Mouse (Mus musculus) forebrain, embryonic 15.5 days (tissue): ENCODE results near the gene Glmp. TPM values are rescaled to one million over a fixed set of nuclear protein-coding genes. Genes with fewer than 3 reads are reported as not detected.

ENCODE experiments used
- ATAC-seq: fragments of 200-750 bp; cut with Nextera tagmentation; replicated peaks from 2 replicates; pipeline ENCODE4 v1.8.0; 2017; ENCODE audit warnings: mild to moderate bottlenecking, moderate TSS enrichment, moderate library complexity
- H3K27ac ChIP-seq: fragments of 300-500 bp; sonication (generic); replicated peaks from 2 replicates; pipeline ENCODE4 v1.5.1; 2015; ENCODE audit warnings: mild to moderate bottlenecking, inconsistent platforms
- H3K27me3 ChIP-seq: fragments of 300-500 bp; sonication (generic); 2 replicates; pipeline ENCODE4 v1.6.1; 2015; ENCODE audit warnings: inconsistent platforms
- H3K36me3 ChIP-seq: fragments of 300-500 bp; sonication (generic); 2 replicates; pipeline ENCODE4 v1.6.1; 2015; ENCODE audit warnings: mild to moderate bottlenecking, inconsistent platforms
- H3K4me1 ChIP-seq: fragments of 300-500 bp; sonication (generic); 2 replicates; pipeline ENCODE4 v1.6.1; 2015; ENCODE audit warnings: inconsistent platforms
- H3K4me2 ChIP-seq: fragments of 300-500 bp; sonication (generic); replicated peaks from 2 replicates; pipeline ENCODE4 v1.6.1; 2015; ENCODE audit warnings: mild to moderate bottlenecking, inconsistent platforms
- H3K4me3 ChIP-seq: fragments of 300-500 bp; sonication (generic); 2 replicates; pipeline ENCODE4 v1.5.1; 2015; ENCODE audit warnings: mild to moderate bottlenecking, inconsistent platforms
- H3K9ac ChIP-seq: fragments of 300-500 bp; sonication (generic); replicated peaks from 2 replicates; pipeline ENCODE4 v1.6.1; 2015; ENCODE audit warnings: mild to moderate bottlenecking, inconsistent platforms
- H3K9me3 ChIP-seq: fragments of 300-500 bp; sonication (generic); 2 replicates; pipeline ENCODE4 v1.6.1; 2016; ENCODE audit warnings: inconsistent platforms
- WGBS: fragments of 180-500 bp; shearing (Covaris S2); methylation state at CpG from one replicate; pipeline ENCODE4 v1.1.7; 2015; ENCODE audit warnings: mixed read lengths; 5-methylcytosine and 5-hydroxymethylcytosine counted together
- polyA plus RNA-seq: library from polyadenylated mRNA; unstranded; fragments of >200 nt; fragmentation: Nextera tagmentation; extraction: Ambion mirVana; gene quantifications from 2 replicates; pipeline ENCODE4 v1.2.1, GENCODE M21; 2015

Glmp gene
- polyA plus RNA-seq, 1 experiment from 2014 or later = 105 TPM

DNA sequence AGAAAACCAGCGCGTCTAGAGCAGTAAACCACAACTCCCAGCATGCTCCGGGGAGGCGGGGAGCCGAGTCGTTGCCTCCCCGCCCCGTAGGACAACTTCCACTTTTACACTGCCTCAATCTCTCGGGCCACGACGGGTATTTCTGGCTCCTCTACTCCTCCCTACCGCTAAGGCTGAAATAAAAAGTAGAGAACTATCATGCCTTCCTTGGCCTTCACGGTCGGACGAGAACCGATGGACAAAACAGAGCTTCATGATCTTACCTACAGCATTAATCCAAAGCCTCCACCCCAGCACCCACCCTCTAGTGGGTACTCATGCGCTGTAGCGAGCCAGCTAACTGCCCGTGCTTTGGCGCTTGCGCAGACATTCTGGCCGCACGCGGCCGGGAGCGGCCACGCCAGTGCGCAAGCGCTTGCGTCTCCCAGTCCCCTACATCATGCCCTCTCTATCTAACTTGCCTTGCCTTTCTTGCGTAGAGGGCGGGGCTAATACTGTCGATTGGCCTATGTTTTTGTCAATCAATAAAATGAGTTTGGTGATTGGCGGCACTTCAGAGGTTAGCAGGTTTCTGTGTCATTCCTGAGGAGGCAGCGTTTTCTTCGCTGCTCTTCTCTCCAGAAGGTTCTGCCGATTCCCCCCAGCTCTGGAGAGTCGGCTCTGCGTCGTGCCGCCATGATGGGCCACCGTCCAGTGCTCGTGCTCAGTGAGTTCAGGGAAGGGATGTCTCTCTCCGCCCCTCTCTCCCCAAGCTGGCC is 28.1 kb upstream of the Glmp start, which contains the start of the genes Tsacc and Cct3:
Gene Tsacc, minus strand, starts transcription at position 439 of the 758 bp plus-strand sequence.
Gene Cct3, plus strand, starts transcription at position 556 of the 758 bp plus-strand sequence.
- H3K4me3 ChIP-seq = peak within 1 kb of the TSS; percentile 89
- H3K27me3 ChIP-seq = no peaks in the 10 kb centered on the region
- peaks cover 26% of the 10 kb centered on the region for H3K36me3 ChIP-seq
- peak; percentile 99 for ATAC-seq
- H3K9me3 ChIP-seq = no peaks in the 10 kb centered on the region
- under 1% methylated on average over 44 of the region's 44 CpGs for WGBS
- peak within 1 kb of the TSS; percentile 64 for H3K4me2 ChIP-seq
- peak within 1 kb of the TSS; percentile 91 for H3K9ac ChIP-seq
- peak within 1 kb of the TSS; percentile 97 for H3K27ac ChIP-seq
- peaks cover 27% of the 10 kb centered on the region for H3K4me1 ChIP-seq

GRCm38 (mm10) chr3:88297321-88297851 is 27.4 kb upstream of the Glmp start:
- Histone ChIP-seq H3K4me3 (peak overlapping the region; percentile 89), H3K36me3 (peaks cover 32% of the 10 kb centered on the region), H3K4me1 (peaks cover 27% of the 10 kb centered on the region), H3K27ac (peak overlapping the region; percentile 97), H3K9ac (peak overlapping the region; percentile 91), H3K27me3 (no peaks in the 10 kb centered on the region), H3K4me2 (peak overlapping the region; percentile 64), H3K9me3 (no peaks in the 10 kb centered on the region)
- ATAC-seq = 0 out of 2 replicates have a peak, but pooled peaks have one; percentile 3
- WGBS = under 1% methylated on average over 30 of the region's 30 CpGs

- H3K36me3 ChIP-seq = peaks cover 48% of the 10 kb centered on the region
- no peak overlapping the region for H3K27ac ChIP-seq
- no peak overlapping the region for H3K9ac ChIP-seq
- ATAC-seq = no peak
- 93% methylated on average over 1 of the region's 1 CpGs for WGBS
- H3K9me3 ChIP-seq = no peaks in the 10 kb centered on the region
- peaks cover 27% of the 10 kb centered on the region for H3K4me1 ChIP-seq
- H3K27me3 ChIP-seq = no peaks in the 10 kb centered on the region
- no peak overlapping the region for H3K4me3 ChIP-seq
- no peak overlapping the region for H3K4me2 ChIP-seq
Measured at GRCm38 (mm10) chr3:88299172-88299571, 25.7 kb upstream of the Glmp start.

DNA sequence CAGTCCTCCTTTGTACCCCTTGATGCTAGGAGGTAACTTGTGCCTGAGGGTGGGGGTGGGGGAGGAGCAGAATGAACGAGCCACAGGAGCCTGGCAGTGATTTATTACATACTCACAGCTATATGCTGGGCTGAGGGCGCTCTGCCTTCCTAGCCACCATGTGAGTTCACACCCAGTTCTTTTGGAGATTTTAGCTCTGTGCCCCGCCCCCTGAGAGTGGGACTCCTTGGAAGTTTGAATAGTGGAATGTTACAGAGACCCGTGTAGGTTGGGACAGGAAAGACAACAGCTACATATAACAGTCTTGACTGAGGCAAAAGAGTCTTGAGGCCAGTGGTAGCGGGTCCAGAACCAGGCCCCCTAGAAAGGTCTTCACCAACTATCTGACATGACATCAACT is 4.1 kb downstream of the Glmp start:
- Histone ChIP-seq H3K4me3 (no peak overlapping the region), H3K4me1 (peaks cover 14% of the 10 kb centered on the region), H3K4me2 (no peak overlapping the region), H3K36me3 (peaks cover 6% of the 10 kb centered on the region; the same call in 1 of the 2 replicates), H3K9me3 (no peaks in the 10 kb centered on the region), H3K27ac (no peak overlapping the region), H3K27me3 (no peaks in the 10 kb centered on the region), H3K9ac (no peak overlapping the region)
- ATAC-seq = no peak
- 81% methylated on average over 5 of the region's 5 CpGs for WGBS

DNA sequence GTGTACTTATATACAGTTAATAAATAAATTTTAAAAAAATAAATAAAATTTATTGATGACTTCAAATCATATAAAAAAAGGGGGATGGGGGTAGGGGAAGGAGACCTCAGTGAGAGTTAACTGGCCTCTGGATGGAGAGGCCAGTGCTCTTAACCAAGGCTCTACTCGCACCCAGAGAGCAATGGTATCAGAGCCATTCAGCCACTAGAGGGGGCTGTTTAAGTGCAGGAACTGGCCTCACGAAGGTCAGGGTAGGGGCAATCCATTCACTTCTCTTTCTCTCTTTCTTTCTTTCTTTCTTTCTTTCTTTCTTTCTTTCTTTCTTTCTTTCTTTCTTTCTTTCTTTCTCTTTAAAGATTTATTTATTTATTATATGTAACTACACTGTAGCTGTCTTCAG is 6.5 kb downstream of the Glmp start:
- H3K4me2 ChIP-seq = no peak overlapping the region
- 16% methylated on average over 2 of the region's 2 CpGs for WGBS
- no peak overlapping the region for H3K27ac ChIP-seq
- ATAC-seq = no peak
- H3K9me3 ChIP-seq = no peaks in the 10 kb centered on the region
- no peaks in the 10 kb centered on the region for H3K27me3 ChIP-seq
- H3K9ac ChIP-seq = no peak overlapping the region
- H3K4me3 ChIP-seq = no peak overlapping the region
- H3K4me1 ChIP-seq = peaks cover 8% of the 10 kb centered on the region
- peaks cover 6% of the 10 kb centered on the region; the same call in 1 of the 2 replicates for H3K36me3 ChIP-seq

- H3K27me3 ChIP-seq = no peaks in the 10 kb centered on the region
- H3K9ac ChIP-seq = no peak overlapping the region
- H3K27ac ChIP-seq = no peak overlapping the region
- H3K36me3 ChIP-seq = no peaks in the 10 kb centered on the region
- H3K4me3 ChIP-seq = no peak overlapping the region
- WGBS = 63% methylated on average over 12 of the region's 12 CpGs
- no peak for ATAC-seq
- peaks cover 20% of the 10 kb centered on the region for H3K4me1 ChIP-seq
- H3K9me3 ChIP-seq = no peaks in the 10 kb centered on the region
- H3K4me2 ChIP-seq = no peak overlapping the region
Measured at GRCm38 (mm10) chr3:88334029-88334658, 9.3 kb downstream of the Glmp start.

- Histone ChIP-seq H3K4me3 (peak overlapping the region; percentile 71), H3K27ac (no peak overlapping the region), H3K27me3 (no peaks in the 10 kb centered on the region), H3K36me3 (no peaks in the 10 kb centered on the region), H3K4me1 (peaks cover 20% of the 10 kb centered on the region), H3K4me2 (peak overlapping the region; percentile 72), H3K9me3 (no peaks in the 10 kb centered on the region), H3K9ac (peak overlapping the region; percentile 66)
- ATAC-seq = no peak
- 38% methylated on average over 3 of the region's 3 CpGs for WGBS
Measured at GRCm38 (mm10) chr3:88334902-88335435, 10.1 kb downstream of the Glmp start.

GRCm38 (mm10) chr3:88335436-88336053 is 10.7 kb downstream of the Glmp start:
- H3K27ac ChIP-seq = peak overlapping the region; percentile 95
- H3K36me3 ChIP-seq = 0 out of 2 replicates have a peak, but pooled peaks cover under 1% of the 10 kb centered on the region
- ATAC-seq = peak; percentile 57
- no peaks in the 10 kb centered on the region for H3K9me3 ChIP-seq
- peak overlapping the region; percentile 66 for H3K9ac ChIP-seq
- H3K4me2 ChIP-seq = peak overlapping the region; percentile 72
- WGBS = under 1% methylated on average over 27 of the region's 27 CpGs
- peaks cover 20% of the 10 kb centered on the region for H3K4me1 ChIP-seq
- peak overlapping the region; percentile 71 for H3K4me3 ChIP-seq
- no peaks in the 10 kb centered on the region for H3K27me3 ChIP-seq

GRCm38 (mm10) chr3:88336058-88337013 is 11.5 kb downstream of the Glmp start, which contains the start of the genes Tmem79 and Smg5:
TSS of gene Tmem79 (minus strand) at chr3:88336148.
TSS of gene Smg5 (plus strand) at chr3:88336260.
- peak within 1 kb of the TSS; percentile 72 for H3K4me2 ChIP-seq
- no peaks in the 10 kb centered on the region for H3K9me3 ChIP-seq
- H3K4me1 ChIP-seq = peaks cover 20% of the 10 kb centered on the region
- H3K4me3 ChIP-seq = peak within 1 kb of the TSS; percentile 71
- H3K27me3 ChIP-seq = no peaks in the 10 kb centered on the region
- peak; percentile 97 for ATAC-seq
- peak within 1 kb of the TSS; percentile 91 for H3K9ac ChIP-seq
- 0 out of 2 replicates have a peak, but pooled peaks cover 4% of the 10 kb centered on the region for H3K36me3 ChIP-seq
- 2% methylated on average over 60 of the region's 66 CpGs for WGBS
- peak within 1 kb of the TSS; percentile 95 for H3K27ac ChIP-seq

DNA sequence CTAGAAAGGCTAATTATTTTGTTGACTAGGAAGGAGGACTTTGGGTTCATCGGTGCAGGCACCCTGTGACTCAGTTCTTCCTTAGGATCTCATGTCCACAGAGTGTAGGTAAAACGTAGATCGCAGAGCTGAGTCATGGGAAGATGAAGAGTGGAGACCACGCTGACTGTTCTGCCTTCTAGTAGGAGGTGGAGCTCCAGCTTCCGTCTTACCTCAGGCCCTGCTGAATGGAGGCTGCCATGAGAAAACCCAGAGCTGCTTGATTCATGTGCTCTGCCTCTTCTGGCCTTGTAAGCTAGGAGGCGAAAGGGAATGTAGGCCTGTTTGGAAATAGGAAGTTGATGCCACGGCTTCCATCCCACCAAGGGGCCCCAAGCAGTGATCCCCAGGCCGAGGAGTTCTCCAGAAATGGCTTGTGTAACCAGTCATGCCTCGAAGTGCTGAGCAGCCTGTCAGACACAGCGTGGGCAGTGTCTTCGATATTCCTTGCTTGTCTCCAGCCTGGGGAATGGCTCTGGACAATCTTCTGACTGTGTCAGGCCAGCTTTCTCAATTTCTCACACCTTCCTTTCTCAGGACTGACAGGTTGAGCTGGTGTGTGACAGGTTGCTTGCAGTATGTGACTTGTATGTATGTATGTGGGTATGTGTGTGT is 12.7 kb downstream of the Glmp start:
- peak overlapping the region; percentile 69; the same call in 1 of the 2 replicates for H3K4me2 ChIP-seq
- peak overlapping the region; percentile 71; the same call in 1 of the 2 replicates for H3K4me3 ChIP-seq
- H3K27me3 ChIP-seq = no peaks in the 10 kb centered on the region
- H3K27ac ChIP-seq = no peak overlapping the region
- ATAC-seq = no peak
- no peak overlapping the region for H3K9ac ChIP-seq
- peaks cover 20% of the 10 kb centered on the region for H3K4me1 ChIP-seq
- H3K36me3 ChIP-seq = peaks cover 12% of the 10 kb centered on the region
- no peaks in the 10 kb centered on the region for H3K9me3 ChIP-seq
- 91% methylated on average over 11 of the region's 11 CpGs for WGBS
